Comparison of ENCODE assay signal across 30 mouse cellular contexts in genomic region chr11:121734184-121734583, GRCm38 (mm10). TPM values are rescaled to one million over a fixed set of nuclear protein-coding genes. Genes with fewer than 3 reads are reported as not detected.
DNase-seq lines count a peak whose midpoint lies in the region; ATAC-seq and TF ChIP-seq lines count a peak whose summit lies in the region.
"Had no signal": no experiment of that assay in that cellular context is flagged by ENCODE, and none has a peak within 500 bp of the region (broad histone marks: within the 10 kb centered on the region; RNA-seq: fewer than 3 reads in every experiment).

No protein-coding gene starts in this region.

- H3K4me2 ChIP-seq in lung, postnatal 0 days (replicated peaks; ENCODE audit: low read depth, low read length) = no peak overlapping the region
- H3K4me2 ChIP-seq: heart, embryonic 13.5 days; hindbrain, embryonic 15.5 days; kidney, embryonic 15.5 days; limb, embryonic 12.5 days; lung, embryonic 15.5 days; midbrain, embryonic 11.5 days; neural tube, embryonic 12.5 days; stomach, embryonic 15.5 days had no signal

- no peaks in the 10 kb centered on the region for H3K9me3 ChIP-seq in lung, postnatal 0 days (ENCODE audit: low read length)
- H3K9me3 ChIP-seq: heart, embryonic 13.5 days; hindbrain, embryonic 10.5 days; hindbrain, embryonic 15.5 days; kidney, embryonic 15.5 days; limb, embryonic 12.5 days; lung, embryonic 15.5 days; neural tube, embryonic 12.5 days; stomach, embryonic 15.5 days had no signal

- no peak for TF ChIP-seq EP300 in lung, postnatal 0 days (IDR thresholded peaks at IDR 0.05)

- H3K27ac ChIP-seq in gastrocnemius, adult 2 months = 0 out of 2 replicates have a peak overlapping the region, but pooled peaks have one; percentile 4
- no peak overlapping the region for H3K27ac ChIP-seq in lung, postnatal 0 days (ENCODE audit: low read length)
- H3K27ac ChIP-seq in macrophage = peak overlapping the region; percentile 97
- H3K27ac ChIP-seq: heart, embryonic 13.5 days; hindbrain, embryonic 10.5 days; hindbrain, embryonic 15.5 days; kidney, embryonic 15.5 days; limb, embryonic 12.5 days; liver, embryonic 14.5 days; lung, embryonic 15.5 days; neural tube, embryonic 12.5 days; stomach, embryonic 15.5 days had no signal

- H3K27me3 ChIP-seq in lung, postnatal 0 days (replicated peaks; ENCODE audit: insufficient read depth, low read length) = no peaks in the 10 kb centered on the region
- H3K27me3 ChIP-seq: heart, embryonic 13.5 days; hindbrain, embryonic 15.5 days; kidney, embryonic 15.5 days; limb, embryonic 12.5 days; lung, embryonic 15.5 days; neural tube, embryonic 12.5 days; stomach, embryonic 15.5 days had no signal

- WGBS in lung, postnatal 0 days = 39% methylated on average over 1 of the region's 1 CpGs
- 79% methylated on average over 1 of the region's 1 CpGs for WGBS in lung, adult 2 months
- 25% methylated on average over 1 of the region's 1 CpGs for WGBS in macrophage (ENCODE audit: missing documents)

- no peak for TF ChIP-seq CTCF in gastrocnemius, adult 2 months (IDR thresholded peaks at IDR 0.05)
- TF ChIP-seq CTCF in lung, postnatal 0 days (IDR thresholded peaks at IDR 0.05) = no peak
- TF ChIP-seq CTCF in lung, adult 2 months (IDR thresholded peaks at IDR 0.05; ENCODE audit: insufficient read depth, low read length) = no peak

- DNase-seq in gastrocnemius, adult 2 months = no peak
- no peak for DNase-seq in gastrocnemius, postnatal 36 days
- peak; percentile 25 for DNase-seq in lung, postnatal 0 days (ENCODE audit: low spot score)
- DNase-seq in lung, adult 2 months = no peak
- DNase-seq in MN1 (ENCODE audit: low spot score) = no peak
- no peak for DNase-seq in spleen, postnatal 14 days (ENCODE audit: low spot score in 2 of 2)
- DNase-seq: adrenal gland, postnatal 25 days; cerebellum, adult 2 months; cerebellum, postnatal 25 days; heart, postnatal 10 days; kidney, adult 18-20 months; kidney, postnatal 25 days; lung, postnatal 4 days; right cerebral cortex, postnatal 14 days; thymus, postnatal 14 days had no signal

- H3K9ac ChIP-seq in lung, postnatal 0 days (replicated peaks; ENCODE audit: low read depth) = no peak overlapping the region
- H3K9ac ChIP-seq: heart, embryonic 13.5 days; hindbrain, embryonic 15.5 days; kidney, embryonic 15.5 days; limb, embryonic 12.5 days; liver, embryonic 14.5 days; lung, embryonic 15.5 days; neural tube, embryonic 12.5 days; stomach, embryonic 15.5 days had no signal

- no peak overlapping the region for H3K4me3 ChIP-seq in gastrocnemius, adult 2 months
- no peak overlapping the region for H3K4me3 ChIP-seq in lung, postnatal 0 days (ENCODE audit: low read depth, low read length)
- no peak overlapping the region for H3K4me3 ChIP-seq in lung, adult 2 months (replicated peaks; ENCODE audit: extremely low read depth, low read depth, low read length)
- H3K4me3 ChIP-seq in macrophage (ENCODE audit: inconsistent target) = peak overlapping the region; percentile 4; the same call in 1 of the 2 replicates
- H3K4me3 ChIP-seq: heart, embryonic 13.5 days; hindbrain, embryonic 10.5 days; hindbrain, embryonic 15.5 days; kidney, embryonic 15.5 days; limb, embryonic 12.5 days; lung, embryonic 15.5 days; myocyte; neural tube, embryonic 12.5 days; stomach, embryonic 15.5 days had no signal

- intact Hi-C loops in gastrocnemius, adult 2 months (cut with DNase I) = no loop called here
- intact Hi-C loops in gastrocnemius, postnatal 36 days (cut with DNase I) = no loop called here

- no peak for ATAC-seq in lung, postnatal 0 days
- ATAC-seq in neutrophil, adult 5-6 weeks (ENCODE audit: extremely low read depth, insufficient number of reproducible peaks, low FRiP score, poor library complexity, severe bottlenecking) = peak; percentile 87
- ATAC-seq: forebrain, embryonic 14.5 days; midbrain, embryonic 16.5 days had no signal

- no peaks in the 10 kb centered on the region for H3K4me1 ChIP-seq in lung, postnatal 0 days (ENCODE audit: insufficient read depth, low read depth, low read length)
- H3K4me1 ChIP-seq in lung, adult 2 months (ENCODE audit: control insufficient read depth, insufficient read depth, low read length) = no peaks in the 10 kb centered on the region
- H3K4me1 ChIP-seq: heart, embryonic 13.5 days; hindbrain, embryonic 15.5 days; lung, embryonic 15.5 days; stomach, embryonic 15.5 days had no signal

- no peaks in the 10 kb centered on the region for H3K79me2 ChIP-seq in macrophage (ENCODE audit: inconsistent target)

- H3K36me3 ChIP-seq in lung, postnatal 0 days (ENCODE audit: insufficient read depth, low read length) = no peaks in the 10 kb centered on the region
- no peaks in the 10 kb centered on the region for H3K36me3 ChIP-seq in macrophage (ENCODE audit: inconsistent target)
- H3K36me3 ChIP-seq: heart, embryonic 13.5 days; hindbrain, embryonic 10.5 days; hindbrain, embryonic 15.5 days; kidney, embryonic 15.5 days; limb, embryonic 12.5 days; lung, embryonic 15.5 days; neural tube, embryonic 12.5 days; stomach, embryonic 15.5 days had no signal

- TF ChIP-seq POLR2A in lung, adult 2 months (IDR thresholded peaks at IDR 0.05; ENCODE audit: borderline replicate concordance, extremely low read depth, low read depth, low read length) = no peak

RNA-seq across cellular contexts. Expression of gene Metrnl, which starts 32.8 kb away (rescaled TPM):
- total RNA-seq in gastrocnemius, adult 2 months (2021) = 10 to 100 TPM in 1 of 2 experiments, 1 to 10 TPM in 1; 7.8 to 13.7 TPM
- total RNA-seq in gastrocnemius, postnatal 36 days (2021) = 10 to 100 TPM in 1 of 2 experiments, 1 to 10 TPM in 1; 7.2 to 12.0 TPM
- polyA plus RNA-seq in lung, postnatal 0 days (2015; fragmentation: Nextera tagmentation; extraction: Ambion mirVana) = 22.3 and 23.6 TPM in 2 replicates
- polyA plus RNA-seq in lung, adult 2 months (2012; rRNA removed) = 35.1 and 36.0 TPM in 2 replicates
- total RNA-seq in macrophage (2018; cell fraction: chromatin; rRNA removed) = 100 to 1,000 TPM in 20 of 26 experiments, 10 to 100 TPM in 6; 43.4 to 244 (median 138) TPM
- 100 to 1,000 TPM; 176 to 352 (median 243) TPM for total RNA-seq in macrophage (2018; cell fraction: cytosol; rRNA removed)
- total RNA-seq in macrophage (2018; cell fraction: nucleus; rRNA removed) = 100 to 1,000 TPM; 107 to 327 (median 236) TPM
- polyA plus RNA-seq in macrophage (2018) = 161 to 284 TPM (median 167 TPM) in 3 replicates
- 62.1 and 76.2 TPM in 2 replicates for total RNA-seq in neutrophil, adult 5-6 weeks (2017)
